Mouse (Mus musculus): Measurements from ENCODE around the gene Dpagt1. TPM values are rescaled to one million over a fixed set of nuclear protein-coding genes. Genes with fewer than 3 reads are reported as not detected.

Dpagt1 gene
- total and polyA plus RNA-seq, 2 experiments, result 8.7 to 71.7 TPM

DNA sequence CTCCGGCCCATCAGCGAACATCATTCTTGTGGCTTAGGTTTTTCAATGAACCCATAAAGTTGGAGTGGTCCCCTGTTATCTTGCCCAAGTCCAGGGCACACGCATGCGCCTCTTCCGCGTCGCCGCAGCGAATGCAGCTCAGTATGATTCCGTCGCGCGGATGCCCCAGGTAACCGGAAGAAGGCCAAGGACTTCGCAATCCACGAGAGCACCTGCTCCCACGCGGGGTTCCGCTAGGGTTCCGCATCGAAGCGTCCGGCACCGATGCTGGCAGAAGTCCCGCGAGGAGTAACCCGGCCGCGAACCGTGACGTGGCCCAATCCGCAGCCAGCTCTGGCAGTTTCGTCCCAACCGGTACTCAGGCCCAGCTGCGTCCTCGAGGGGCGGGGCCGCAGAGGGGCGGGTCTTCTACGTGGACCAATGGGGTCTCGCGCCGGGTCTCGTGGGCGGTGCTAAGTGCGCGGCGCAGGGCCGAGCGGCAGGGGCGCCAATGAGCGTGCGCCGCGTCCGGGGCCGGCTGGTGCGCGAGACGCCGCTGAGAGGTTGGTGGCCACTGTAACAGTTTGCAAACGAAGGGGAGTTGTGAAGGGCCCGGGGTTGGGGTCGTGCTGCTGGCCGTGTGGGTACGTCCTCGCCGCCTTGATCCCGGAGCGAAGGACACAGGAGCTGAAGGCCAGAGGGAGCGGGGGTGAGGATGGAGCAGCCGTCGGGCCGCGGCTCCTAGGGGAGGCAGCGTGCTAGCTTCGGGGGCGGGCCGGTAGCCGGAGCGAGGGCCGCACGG, 53.4 kb downstream of the Dpagt1 start, which contains the start of gene Hyou1:
Gene Hyou1 (plus strand): TSS at position 437 of the 781 bp plus-strand sequence.
- WGBS, result under 1% methylated on average over 83 of the region's 83 CpGs
- H3K36me3 ChIP-seq (ENCODE audit: control insufficient read depth, insufficient read depth, low read length), result peaks cover 30% of the 10 kb centered on the region; the same call in 1 of the 2 replicates
- no peaks in the 10 kb centered on the region for H3K27me3 ChIP-seq (ENCODE audit: control insufficient read depth, insufficient read depth, low read length)
- peak within 1 kb of the TSS; percentile 82 for H3K9ac ChIP-seq (ENCODE audit: low read depth, low read length)
- peaks cover 17% of the 10 kb centered on the region; the same call in 1 of the 2 replicates for H3K79me2 ChIP-seq (ENCODE audit: control insufficient read depth, insufficient read depth, low read length)
- H3K4me3 ChIP-seq (ENCODE audit: insufficient read depth, low read depth, low read length), result peak within 1 kb of the TSS; percentile 76
- DNase-seq (ENCODE audit: extremely low read depth, low read depth, low spot score), result peak; percentile 91
- H3K4me1 ChIP-seq (ENCODE audit: control insufficient read depth, insufficient read depth, low read length), result peaks cover 21% of the 10 kb centered on the region
- TF ChIP-seq POLR2A (IDR thresholded peaks at IDR 0.05; ENCODE audit: extremely low read depth, insufficient read depth, low read length), result peak; percentile 77
- peak; percentile 12; the same call in 1 of the 2 replicates for TF ChIP-seq CTCF (IDR thresholded peaks at IDR 0.05; ENCODE audit: low read depth, low read length)
- H3K27ac ChIP-seq (replicated peaks; ENCODE audit: insufficient read depth, low read depth, low read length), result peak within 1 kb of the TSS; percentile 72

DNA sequence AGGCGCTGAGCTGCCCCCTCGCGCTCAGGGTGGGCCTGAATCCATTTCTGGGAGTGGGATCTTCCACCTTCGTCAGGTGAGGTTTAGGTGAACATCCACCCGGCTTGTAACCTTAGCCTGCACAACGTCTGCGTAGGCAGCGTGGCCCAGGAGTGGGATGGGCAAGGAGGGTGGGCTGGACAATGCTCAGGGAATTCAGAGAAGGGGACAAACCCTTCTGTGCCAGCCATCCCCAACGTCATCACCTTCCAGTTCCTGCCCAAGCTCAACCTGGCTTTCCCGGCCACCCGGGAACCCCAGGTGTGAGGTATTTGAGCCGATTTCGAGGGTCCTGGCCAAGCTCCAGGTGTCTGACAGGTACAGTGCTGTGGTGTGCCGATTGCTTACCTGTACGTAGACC, 54.0 kb downstream of the Dpagt1 start:
- Histone ChIP-seq H3K79me2 (ENCODE audit: control insufficient read depth, insufficient read depth, low read length) (peaks cover 17% of the 10 kb centered on the region; the same call in 1 of the 2 replicates), H3K4me3 (ENCODE audit: insufficient read depth, low read depth, low read length) (peak overlapping the region; percentile 75), H3K27ac (replicated peaks; ENCODE audit: insufficient read depth, low read depth, low read length) (peak overlapping the region; percentile 60), H3K36me3 (ENCODE audit: control insufficient read depth, insufficient read depth, low read length) (peaks cover 36% of the 10 kb centered on the region; the same call in 1 of the 2 replicates), H3K27me3 (ENCODE audit: control insufficient read depth, insufficient read depth, low read length) (no peaks in the 10 kb centered on the region), H3K4me1 (ENCODE audit: control insufficient read depth, insufficient read depth, low read length) (peaks cover 20% of the 10 kb centered on the region), H3K9ac (ENCODE audit: low read depth, low read length) (peak overlapping the region; percentile 82)
- no peak for DNase-seq (ENCODE audit: extremely low read depth, low read depth, low spot score)
- WGBS, result 1% methylated on average over 15 of the region's 15 CpGs
- TF ChIP-seq POLR2A (IDR thresholded peaks at IDR 0.05; ENCODE audit: extremely low read depth, insufficient read depth, low read length) (no peak), CTCF (IDR thresholded peaks at IDR 0.05; ENCODE audit: low read depth, low read length) (no peak)

Other genes starting within 250 kb of the Dpagt1 start
- under 0.01 TPM in 1 of 2 replicates, not detected in the other for gene Mfrp, start 224.3 kb upstream of the Dpagt1 start, total RNA-seq (2014; rRNA removed)
- gene Mfrp, start 224.3 kb upstream of the Dpagt1 start, polyA plus RNA-seq (2012; rRNA removed), result not detected in 2 replicates
- gene C1qtnf5, start 218.8 kb upstream of the Dpagt1 start, total RNA-seq (2014; rRNA removed), result 2.7 and 3.0 TPM in 2 replicates
- 5.6 and 5.7 TPM in 2 replicates for gene C1qtnf5, start 218.8 kb upstream of the Dpagt1 start, polyA plus RNA-seq (2012; rRNA removed)
- 0.09 TPM in 1 of 2 replicates, not detected in the other for gene Gm49380, start 212.5 kb upstream of the Dpagt1 start, total RNA-seq (2014; rRNA removed)
- gene Gm49380, start 212.5 kb upstream of the Dpagt1 start, polyA plus RNA-seq (2012; rRNA removed), result not detected in 2 replicates
- gene Rnf26, start 212.5 kb upstream of the Dpagt1 start, total RNA-seq (2014; rRNA removed), result 3.1 and 5.0 TPM in 2 replicates
- gene Rnf26, start 212.5 kb upstream of the Dpagt1 start, polyA plus RNA-seq (2012; rRNA removed), result 16.7 and 19.0 TPM in 2 replicates
- gene Mcam, start 191.6 kb upstream of the Dpagt1 start, total RNA-seq (2014; rRNA removed), result 3.6 and 6.7 TPM in 2 replicates
- 4.2 and 4.5 TPM in 2 replicates for gene Mcam, start 191.6 kb upstream of the Dpagt1 start, polyA plus RNA-seq (2012; rRNA removed)
- gene Cbl, start 92.0 kb upstream of the Dpagt1 start, total RNA-seq (2014; rRNA removed), result 2.8 and 4.3 TPM in 2 replicates
- gene Cbl, start 92.0 kb upstream of the Dpagt1 start, polyA plus RNA-seq (2012; rRNA removed), result 1.8 and 2.4 TPM in 2 replicates
- gene Ccdc153, start 85.3 kb upstream of the Dpagt1 start, total RNA-seq (2014; rRNA removed), result not detected in 2 replicates
- not detected in 2 replicates for gene Ccdc153, start 85.3 kb upstream of the Dpagt1 start, polyA plus RNA-seq (2012; rRNA removed)
- gene Pdzd3, start 74.5 kb upstream of the Dpagt1 start, total RNA-seq (2014; rRNA removed), result not detected in 2 replicates
- gene Pdzd3, start 74.5 kb upstream of the Dpagt1 start, polyA plus RNA-seq (2012; rRNA removed), result not detected in 2 replicates
- gene Nlrx1, start 57.4 kb upstream of the Dpagt1 start, total RNA-seq (2014; rRNA removed), result 3.5 and 5.6 TPM in 2 replicates
- 8.6 and 10.0 TPM in 2 replicates for gene Nlrx1, start 57.4 kb upstream of the Dpagt1 start, polyA plus RNA-seq (2012; rRNA removed)
- not detected in 2 replicates for gene Abcg4, start 37.4 kb upstream of the Dpagt1 start, total RNA-seq (2014; rRNA removed)
- 0.11 TPM in 1 of 2 replicates, not detected in the other for gene Abcg4, start 37.4 kb upstream of the Dpagt1 start, polyA plus RNA-seq (2012; rRNA removed)
- gene Hinfp, start 20.3 kb upstream of the Dpagt1 start, total RNA-seq (2014; rRNA removed), result 7.4 and 7.6 TPM in 2 replicates
- 10.6 and 16.9 TPM in 2 replicates for gene Hinfp, start 20.3 kb upstream of the Dpagt1 start, polyA plus RNA-seq (2012; rRNA removed)
- gene C2cd2l, start 5.7 kb upstream of the Dpagt1 start, total RNA-seq (2014; rRNA removed), result 5.2 and 7.9 TPM in 2 replicates
- gene C2cd2l, start 5.7 kb upstream of the Dpagt1 start, polyA plus RNA-seq (2012; rRNA removed), result 60.1 and 60.9 TPM in 2 replicates
- 5.6 and 11.2 TPM in 2 replicates for gene H2afx, start 8.7 kb downstream of the Dpagt1 start, total RNA-seq (2014; rRNA removed)
- gene H2afx, start 8.7 kb downstream of the Dpagt1 start, polyA plus RNA-seq (2012; rRNA removed), result 22.5 and 23.6 TPM in 2 replicates
- 61.3 and 67.7 TPM in 2 replicates for gene Hmbs, start 18.2 kb downstream of the Dpagt1 start, total RNA-seq (2014; rRNA removed)
- 58.8 and 61.4 TPM in 2 replicates for gene Hmbs, start 18.2 kb downstream of the Dpagt1 start, polyA plus RNA-seq (2012; rRNA removed)
- gene Vps11, start 35.7 kb downstream of the Dpagt1 start, total RNA-seq (2014; rRNA removed), result 14.5 and 22.0 TPM in 2 replicates
- gene Vps11, start 35.7 kb downstream of the Dpagt1 start, polyA plus RNA-seq (2012; rRNA removed), result 15.9 and 17.0 TPM in 2 replicates
- gene Hyou1, start 53.5 kb downstream of the Dpagt1 start, total RNA-seq (2014; rRNA removed), result 87.8 and 131 TPM in 2 replicates
- gene Hyou1, start 53.5 kb downstream of the Dpagt1 start, polyA plus RNA-seq (2012; rRNA removed), result 75.0 and 111 TPM in 2 replicates
- 250 and 307 TPM in 2 replicates for gene Slc37a4, start 70.8 kb downstream of the Dpagt1 start, total RNA-seq (2014; rRNA removed)
- gene Slc37a4, start 70.8 kb downstream of the Dpagt1 start, polyA plus RNA-seq (2012; rRNA removed), result 153 and 185 TPM in 2 replicates
- 455 and 516 TPM in 2 replicates for gene Rps25, start 81.1 kb downstream of the Dpagt1 start, total RNA-seq (2014; rRNA removed)
- 82.7 and 98.8 TPM in 2 replicates for gene Rps25, start 81.1 kb downstream of the Dpagt1 start, polyA plus RNA-seq (2012; rRNA removed)
- gene Trappc4, start 81.6 kb downstream of the Dpagt1 start, total RNA-seq (2014; rRNA removed), result 31.0 and 35.0 TPM in 2 replicates
- 28.0 and 30.7 TPM in 2 replicates for gene Trappc4, start 81.6 kb downstream of the Dpagt1 start, polyA plus RNA-seq (2012; rRNA removed)
- 8.8 and 10.2 TPM in 2 replicates for gene Ccdc84, start 92.5 kb downstream of the Dpagt1 start, total RNA-seq (2014; rRNA removed)
- gene Ccdc84, start 92.5 kb downstream of the Dpagt1 start, polyA plus RNA-seq (2012; rRNA removed), result 14.7 and 22.0 TPM in 2 replicates
- gene Foxr1, start 115.1 kb downstream of the Dpagt1 start, total RNA-seq (2014; rRNA removed), result not detected in 2 replicates
- gene Foxr1, start 115.1 kb downstream of the Dpagt1 start, polyA plus RNA-seq (2012; rRNA removed), result not detected in 2 replicates
- gene Upk2, start 129.0 kb downstream of the Dpagt1 start, total RNA-seq (2014; rRNA removed), result not detected in 2 replicates
- not detected in 2 replicates for gene Upk2, start 129.0 kb downstream of the Dpagt1 start, polyA plus RNA-seq (2012; rRNA removed)
- gene Bcl9l, start 156.8 kb downstream of the Dpagt1 start, total RNA-seq (2014; rRNA removed), result 5.4 and 5.9 TPM in 2 replicates
- gene Bcl9l, start 156.8 kb downstream of the Dpagt1 start, polyA plus RNA-seq (2012; rRNA removed), result 26.0 and 27.9 TPM in 2 replicates
- 0.18 and 0.20 TPM in 2 replicates for gene Cxcr5, start 235.9 kb downstream of the Dpagt1 start, total RNA-seq (2014; rRNA removed)
- 0.24 and 1.4 TPM in 2 replicates for gene Cxcr5, start 235.9 kb downstream of the Dpagt1 start, polyA plus RNA-seq (2012; rRNA removed)

All from liver, adult 2 months (tissue).